Mouse (Mus musculus) intestine, embryonic 14.5 days (tissue): ENCODE results near the gene Lpcat2. TPM values are rescaled to one million over a fixed set of nuclear protein-coding genes. Genes with fewer than 3 reads are reported as not detected.

ENCODE experiments used
- ATAC-seq: fragments of 200-750 bp; cut with Nextera tagmentation; replicated peaks from 2 replicates; pipeline ENCODE4 v1.8.0; 2017; ENCODE audit warnings: low read depth, moderate number of reproducible peaks, moderate TSS enrichment, moderate library complexity; ENCODE audit not compliant: low FRiP score, low TSS enrichment
- DNase-seq: peaks from one replicate; pipeline ENCODE4 v3.0.0-alpha.2; 2018; ENCODE audit warnings: low spot score
- H3K27ac ChIP-seq: fragments of 300-500 bp; sonication (generic); 2 replicates; pipeline ENCODE4 v1.5.1; 2014; ENCODE audit warnings: low read depth, mild to moderate bottlenecking, control low read depth
- H3K27me3 ChIP-seq: fragments of 300-500 bp; sonication (generic); replicated peaks from 2 replicates; pipeline ENCODE4 v1.6.1; 2014; ENCODE audit warnings: low read length, control low read depth; ENCODE audit not compliant: control insufficient read depth, insufficient read depth
- H3K36me3 ChIP-seq: fragments of 300-500 bp; sonication (generic); 2 replicates; pipeline ENCODE4 v1.6.1; 2014; ENCODE audit warnings: low read length, control low read depth; ENCODE audit not compliant: control insufficient read depth, insufficient read depth
- H3K4me1 ChIP-seq: fragments of 300-500 bp; sonication (generic); replicated peaks from 2 replicates; pipeline ENCODE4 v1.6.1; 2014; ENCODE audit warnings: low read length, control low read depth, mixed read lengths; ENCODE audit not compliant: control insufficient read depth, insufficient read depth
- H3K4me2 ChIP-seq: fragments of 300-500 bp; sonication (generic); 2 replicates; pipeline ENCODE4 v1.6.1; 2014; ENCODE audit warnings: low read length
- H3K4me3 ChIP-seq: fragments of 300-500 bp; sonication (generic); 2 replicates; pipeline ENCODE4 v1.5.1; 2014; ENCODE audit warnings: low read depth, low read length, control low read depth, mixed read lengths
- H3K9ac ChIP-seq: fragments of 300-500 bp; sonication (generic); 2 replicates; pipeline ENCODE4 v1.6.1; 2014; ENCODE audit warnings: mild to moderate bottlenecking, low read length
- H3K9me3 ChIP-seq: fragments of 300-500 bp; sonication (generic); 2 replicates; pipeline ENCODE4 v1.6.1; 2016; ENCODE audit warnings: low read length, control low read depth; ENCODE audit not compliant: control insufficient read depth
- WGBS: fragments of 180-500 bp; shearing (Covaris S2); extraction: QIAGEN DNeasy Blood & Tissue Kit; methylation state at CpG from one replicate; pipeline ENCODE4 v1.1.7; 2014; 5-methylcytosine and 5-hydroxymethylcytosine counted together
- polyA plus RNA-seq: library from polyadenylated mRNA; unstranded; fragments of >200 nt; fragmentation: Nextera tagmentation; extraction: Ambion mirVana; gene quantifications from 2 replicates; pipeline ENCODE4 v1.2.1, GENCODE M21; 2014

Lpcat2 gene
- polyA plus RNA-seq, 1 experiment from 2014 or later, result 5.8 TPM

DNA sequence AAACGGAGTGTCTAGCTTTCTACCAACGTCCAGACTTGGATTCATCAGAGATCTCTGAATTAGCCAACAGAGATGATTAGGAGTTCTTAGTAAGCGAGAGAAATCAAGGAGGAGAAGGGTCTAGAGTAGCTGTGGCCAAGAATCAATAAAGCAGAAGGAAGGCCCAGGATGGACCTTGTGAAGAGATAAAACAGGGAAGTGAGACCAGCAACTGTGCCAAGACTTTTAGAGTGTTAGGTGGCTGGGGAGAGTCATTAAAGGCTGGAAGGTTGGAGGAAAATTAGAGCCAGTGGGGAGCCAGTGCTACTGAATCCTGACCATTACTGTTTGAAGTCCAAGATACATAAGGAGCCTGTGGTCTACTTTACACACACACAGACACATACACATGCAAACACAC is 56.3 kb downstream of the Lpcat2 start:
- Histone ChIP-seq H3K9ac (no peak overlapping the region), H3K9me3 (no peaks in the 10 kb centered on the region), H3K27ac (no peak overlapping the region), H3K4me2 (no peak overlapping the region), H3K27me3 (no peaks in the 10 kb centered on the region), H3K4me3 (no peak overlapping the region), H3K4me1 (no peaks in the 10 kb centered on the region), H3K36me3 (no peaks in the 10 kb centered on the region)
- 86% methylated on average over 3 of the region's 3 CpGs for WGBS
- DNase-seq (no peak), ATAC-seq (no peak)

GRCm38 (mm10) chr8:92913396-92913795 is 58.3 kb downstream of the Lpcat2 start:
- DNase-seq (no peak), ATAC-seq (no peak)
- Histone ChIP-seq H3K36me3 (no peaks in the 10 kb centered on the region), H3K4me3 (no peak overlapping the region), H3K27ac (no peak overlapping the region), H3K9me3 (no peaks in the 10 kb centered on the region), H3K4me2 (no peak overlapping the region), H3K27me3 (no peaks in the 10 kb centered on the region), H3K4me1 (no peaks in the 10 kb centered on the region), H3K9ac (no peak overlapping the region)
- 85% methylated on average over 7 of the region's 7 CpGs for WGBS

DNA sequence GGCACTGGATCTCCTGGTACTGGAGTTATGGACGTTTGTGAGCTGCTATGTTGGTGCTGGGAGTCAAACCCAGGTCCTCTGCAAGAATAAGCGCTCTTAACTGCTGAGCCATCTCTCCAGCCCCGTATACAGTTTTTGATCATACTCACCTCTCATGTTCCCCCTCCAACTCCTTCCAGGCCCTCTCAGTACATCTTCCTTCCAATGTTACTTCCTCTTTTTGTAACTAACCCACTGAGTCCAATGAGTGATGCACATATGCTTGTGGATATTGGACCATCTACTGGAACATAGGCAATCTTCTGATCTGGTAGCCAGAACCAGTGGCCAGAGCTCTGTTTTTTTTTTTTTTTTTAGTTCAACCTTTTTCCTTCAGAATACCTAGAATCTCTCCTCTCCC is 60.9 kb downstream of the Lpcat2 start:
- ATAC-seq (no peak), DNase-seq (no peak)
- H3K27me3 ChIP-seq, result no peaks in the 10 kb centered on the region
- H3K9me3 ChIP-seq, result no peaks in the 10 kb centered on the region
- no peak overlapping the region for H3K4me3 ChIP-seq
- WGBS, result 89% methylated on average over 3 of the region's 3 CpGs
- H3K4me2 ChIP-seq, result no peak overlapping the region
- no peak overlapping the region for H3K9ac ChIP-seq
- no peaks in the 10 kb centered on the region for H3K4me1 ChIP-seq
- no peak overlapping the region for H3K27ac ChIP-seq
- no peaks in the 10 kb centered on the region for H3K36me3 ChIP-seq

DNA sequence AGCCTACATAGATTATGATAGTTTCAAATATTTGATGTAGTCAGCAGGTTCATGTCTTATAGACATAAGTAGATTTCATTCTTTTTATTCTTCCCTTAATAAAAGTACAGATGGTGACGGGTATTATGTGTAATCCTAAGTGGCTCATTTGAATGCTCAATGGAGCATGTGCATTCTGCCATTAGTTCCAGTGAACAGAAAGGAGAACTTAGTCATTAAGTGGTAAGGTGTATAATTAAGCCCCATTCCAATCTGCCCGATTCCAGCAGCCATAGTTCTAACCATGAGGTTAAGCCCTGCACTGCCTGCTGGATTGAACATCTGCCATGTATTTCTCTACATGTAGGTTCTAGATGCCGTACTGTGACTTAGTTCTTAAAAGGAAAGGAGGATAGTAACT is 66.6 kb downstream of the Lpcat2 start:
- H3K36me3 ChIP-seq, result no peaks in the 10 kb centered on the region
- ATAC-seq, result no peak
- WGBS, result 90% methylated on average over 3 of the region's 3 CpGs

DNA sequence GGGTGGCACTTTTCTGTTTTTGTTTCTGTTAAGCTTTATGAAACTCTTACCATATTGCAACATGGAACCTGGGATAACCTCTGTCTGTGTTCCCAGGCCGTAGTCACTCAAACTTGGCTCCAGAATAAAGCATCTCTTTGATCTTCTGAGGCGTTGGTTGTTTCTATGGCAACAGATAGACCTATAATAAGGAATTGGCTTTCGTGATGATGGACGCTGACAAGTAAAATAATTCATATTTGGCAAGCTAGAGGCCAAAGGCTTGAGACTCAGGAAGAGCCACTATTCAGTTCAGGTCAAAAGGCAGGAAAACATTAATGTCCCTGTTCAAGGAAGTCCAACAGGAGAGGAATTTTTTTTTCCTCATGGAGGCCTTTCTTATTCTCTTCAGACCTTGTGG is 73.8 kb downstream of the Lpcat2 start:
- DNase-seq (no peak), ATAC-seq (no peak)
- Histone ChIP-seq H3K4me1 (no peaks in the 10 kb centered on the region), H3K9me3 (peaks cover 11% of the 10 kb centered on the region; the same call in 1 of the 2 replicates), H3K9ac (no peak overlapping the region), H3K4me3 (no peak overlapping the region), H3K36me3 (no peaks in the 10 kb centered on the region), H3K27ac (no peak overlapping the region), H3K27me3 (no peaks in the 10 kb centered on the region), H3K4me2 (no peak overlapping the region)
- 78% methylated on average over 4 of the region's 4 CpGs for WGBS

More for the DNA sequence above, 66.6 kb downstream of the Lpcat2 start:
- no peaks in the 10 kb centered on the region for H3K4me1 ChIP-seq
- H3K4me3 ChIP-seq, result no peak overlapping the region
- no peak overlapping the region for H3K27ac ChIP-seq
- no peak overlapping the region for H3K4me2 ChIP-seq
- no peak overlapping the region for H3K9ac ChIP-seq
- DNase-seq, result no peak
- H3K9me3 ChIP-seq, result no peaks in the 10 kb centered on the region
- H3K27me3 ChIP-seq, result no peaks in the 10 kb centered on the region

- DNase-seq, result no peak
- 82% methylated on average over 4 of the region's 4 CpGs for WGBS
Measured at GRCm38 (mm10) chr8:92938056-92938455, 82.9 kb downstream of the Lpcat2 start.

DNA sequence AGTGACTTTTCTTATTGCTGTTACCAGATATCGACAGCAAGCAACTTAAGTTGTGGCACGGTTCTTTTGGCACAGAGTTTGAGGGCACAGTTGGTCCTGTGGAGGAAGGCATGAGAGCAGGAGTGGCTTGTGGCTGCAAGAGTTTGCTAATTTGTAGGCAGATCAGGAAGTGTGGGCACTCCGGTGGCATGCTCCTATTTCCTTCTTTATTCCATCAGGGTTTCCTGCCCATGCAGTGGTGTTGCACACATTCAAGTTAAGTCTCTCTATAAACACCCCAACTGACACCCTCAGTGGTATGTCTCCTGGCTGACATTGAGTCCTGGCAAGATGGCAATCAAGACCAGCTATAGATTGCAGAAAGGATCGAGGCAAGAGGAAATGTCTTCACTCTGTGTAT is 93.9 kb downstream of the Lpcat2 start:
- Histone ChIP-seq H3K4me2 (no peak overlapping the region), H3K27ac (no peak overlapping the region), H3K9ac (no peak overlapping the region), H3K4me1 (no peaks in the 10 kb centered on the region), H3K36me3 (no peaks in the 10 kb centered on the region), H3K4me3 (no peak overlapping the region), H3K27me3 (no peaks in the 10 kb centered on the region), H3K9me3 (no peaks in the 10 kb centered on the region)
- ATAC-seq (no peak), DNase-seq (no peak)
- 84% methylated on average over 4 of the region's 4 CpGs for WGBS

More at GRCm38 (mm10) chr8:92938056-92938455, 82.9 kb downstream of the Lpcat2 start:
- H3K9ac ChIP-seq, result no peak overlapping the region
- H3K9me3 ChIP-seq, result no peaks in the 10 kb centered on the region
- no peak overlapping the region for H3K4me2 ChIP-seq
- H3K4me1 ChIP-seq, result no peaks in the 10 kb centered on the region
- no peak overlapping the region for H3K4me3 ChIP-seq
- H3K27ac ChIP-seq, result no peak overlapping the region
- no peaks in the 10 kb centered on the region for H3K36me3 ChIP-seq
- no peak for ATAC-seq
- H3K27me3 ChIP-seq, result no peaks in the 10 kb centered on the region

DNA sequence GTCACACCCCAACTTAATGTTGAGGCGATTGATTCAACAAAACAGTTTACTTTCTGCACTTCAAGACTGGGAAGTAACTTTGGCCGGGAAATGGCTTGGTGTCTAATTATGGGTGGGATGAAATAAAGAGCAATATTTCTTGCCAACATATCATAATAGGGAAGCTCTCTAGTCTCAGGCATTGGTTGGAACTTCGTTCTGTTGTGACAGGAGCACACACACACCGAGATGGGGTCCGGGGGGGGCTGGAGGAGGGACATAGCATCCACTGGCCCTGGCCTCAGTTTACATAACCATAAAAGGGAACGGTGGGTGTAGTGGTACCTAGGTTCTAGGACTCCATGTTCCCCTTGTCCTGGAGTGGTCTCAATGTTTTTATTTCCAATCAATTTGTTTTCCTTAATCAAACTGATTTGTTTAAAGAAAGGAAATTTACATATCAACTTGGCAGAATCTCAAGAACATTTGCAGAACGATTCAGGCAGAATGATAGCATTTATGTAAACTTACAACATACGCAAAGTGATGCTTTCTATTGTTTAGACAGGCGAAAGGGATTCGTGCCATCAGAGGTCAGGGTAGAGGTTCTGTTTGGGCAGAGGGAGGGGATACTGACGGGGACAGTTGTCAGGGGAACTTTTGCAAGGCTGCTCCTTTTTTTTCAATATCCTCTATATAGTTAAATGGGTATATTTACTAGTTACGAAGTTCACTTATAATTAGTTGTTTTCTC is 95.7 kb downstream of the Lpcat2 start:
- DNase-seq (no peak), ATAC-seq (no peak)
- H3K9ac ChIP-seq, result no peak overlapping the region
- no peak overlapping the region for H3K4me3 ChIP-seq
- H3K4me1 ChIP-seq, result no peaks in the 10 kb centered on the region
- no peak overlapping the region for H3K27ac ChIP-seq
- no peaks in the 10 kb centered on the region for H3K36me3 ChIP-seq
- H3K9me3 ChIP-seq, result no peaks in the 10 kb centered on the region
- WGBS, result 52% methylated on average over 12 of the region's 12 CpGs
- H3K4me2 ChIP-seq, result no peak overlapping the region
- no peaks in the 10 kb centered on the region for H3K27me3 ChIP-seq

DNA sequence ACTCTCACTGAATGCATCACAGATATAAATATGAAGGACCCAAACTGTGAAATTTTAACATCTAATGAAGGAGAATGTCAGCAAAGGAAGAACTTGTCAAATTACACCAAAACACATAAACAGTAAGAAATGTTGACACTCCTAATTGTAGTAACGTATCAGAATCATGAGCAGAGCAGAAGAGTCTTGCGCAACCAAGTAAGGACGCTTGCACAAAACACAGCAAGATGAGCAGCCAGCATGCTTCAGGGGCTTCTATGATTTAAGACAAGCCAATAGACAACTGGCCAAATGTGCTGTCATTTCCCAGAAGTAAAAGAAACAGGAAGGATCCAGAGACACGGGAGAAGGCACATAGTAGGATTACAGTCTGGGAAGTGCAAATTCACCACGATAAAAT is 98.9 kb downstream of the Lpcat2 start:
- no peaks in the 10 kb centered on the region for H3K4me1 ChIP-seq
- no peak overlapping the region for H3K27ac ChIP-seq
- WGBS, result 82% methylated on average over 5 of the region's 5 CpGs
- no peak overlapping the region for H3K4me3 ChIP-seq
- no peak overlapping the region for H3K9ac ChIP-seq
- H3K36me3 ChIP-seq, result no peaks in the 10 kb centered on the region
- ATAC-seq (no peak), DNase-seq (no peak)
- H3K4me2 ChIP-seq, result no peak overlapping the region
- no peaks in the 10 kb centered on the region for H3K9me3 ChIP-seq
- peaks cover 6% of the 10 kb centered on the region; the same call in 1 of the 2 replicates for H3K27me3 ChIP-seq
